Mouse (Mus musculus): Measurements from ENCODE around the gene Ece1. TPM values are rescaled to one million over a fixed set of nuclear protein-coding genes. Genes with fewer than 3 reads are reported as not detected.

The Ece1 gene
- total and polyA plus RNA-seq, 3 experiments: 25.3 to 43.8 TPM; not detected in 1

- no peak for DNase-seq (ENCODE audit: low read depth, low spot score)
- H3K79me2 ChIP-seq (ENCODE audit: control insufficient read depth, insufficient read depth, low read length, poor library complexity): peaks cover 12% of the 10 kb centered on the region; the same call in 1 of the 2 replicates
- TF ChIP-seq USF2 (IDR thresholded peaks at IDR 0.05; ENCODE audit: borderline replicate concordance in 1 of 2, insufficient read depth in 1 of 2, low read depth in 1 of 2, low read length in 2 of 2): no peak
- no peak for TF ChIP-seq E2F4 (IDR thresholded peaks at IDR 0.05; ENCODE audit: borderline replicate concordance, low read depth, low read length)
- TF ChIP-seq USF1 (IDR thresholded peaks at IDR 0.05; ENCODE audit: low read depth, low read length): no peak
- peaks cover 0 to under 1% of the 10 kb centered on the region in 2 experiments; a peak in 1 of 4 replicates for H3K4me1 ChIP-seq (ENCODE audit: control insufficient read depth in 1 of 2, insufficient read depth in 2 of 2, low read length in 2 of 2)
- H3K9ac ChIP-seq (ENCODE audit: control insufficient read depth, low read depth, low read length, poor library complexity, severe bottlenecking): no peak overlapping the region
- H3K4me3 ChIP-seq (ENCODE audit: control insufficient read depth in 1 of 2, insufficient read depth in 1 of 2, low read depth in 2 of 2, low read length in 2 of 2): no peak overlapping the region
- peaks cover 0 to 7% of the 10 kb centered on the region in 2 experiments; a peak in 2 of 4 replicates for H3K36me3 ChIP-seq (ENCODE audit: control insufficient read depth in 1 of 2, insufficient read depth in 2 of 2, low read length in 2 of 2)
- no peaks in the 10 kb centered on the region for H3K27me3 ChIP-seq (ENCODE audit: control insufficient read depth in 1 of 2, insufficient read depth in 2 of 2, low read length in 2 of 2)
- H3K9me3 ChIP-seq (replicated peaks; ENCODE audit: insufficient read depth, low read length): no peaks in the 10 kb centered on the region
- no peak overlapping the region for H3K27ac ChIP-seq (ENCODE audit: control insufficient read depth, low read depth, low read length)
Observed at GRCm38 (mm10) chr4:138009786-138010502, 147.9 kb downstream of the Ece1 start.

GRCm38 (mm10) chr4:138013723-138014479 lies 151.9 kb downstream of the Ece1 start:
- H3K9me3 ChIP-seq (replicated peaks; ENCODE audit: insufficient read depth, low read length): no peaks in the 10 kb centered on the region
- H3K27me3 ChIP-seq (ENCODE audit: control insufficient read depth in 1 of 2, insufficient read depth in 2 of 2, low read length in 2 of 2): no peaks in the 10 kb centered on the region
- no peak overlapping the region for H3K9ac ChIP-seq (ENCODE audit: control insufficient read depth, low read depth, low read length, poor library complexity, severe bottlenecking)
- TF ChIP-seq MEF2A (IDR thresholded peaks at IDR 0.05; ENCODE audit: extremely low read depth, insufficient replicate concordance, low read depth, low read length, poor library complexity, severe bottlenecking) (no peak), RCOR1 (IDR thresholded peaks at IDR 0.05; ENCODE audit: low read depth, low read length) (no peak), ZC3H11A (IDR thresholded peaks at IDR 0.05; ENCODE audit: low read depth, low read length) (no peak), MAZ (IDR thresholded peaks at IDR 0.05; ENCODE audit: low read depth, low read length) (no peak), ZNF384 (IDR thresholded peaks at IDR 0.05; ENCODE audit: low read depth, low read length) (no peak), CHD2 (IDR thresholded peaks at IDR 0.05; ENCODE audit: low read length) (no peak), SMC3 (IDR thresholded peaks at IDR 0.05; ENCODE audit: low read depth, low read length) (no peak), ZMIZ1 (IDR thresholded peaks at IDR 0.05; ENCODE audit: low read depth, low read length) (no peak), RAD21 (IDR thresholded peaks at IDR 0.05; ENCODE audit: low read depth, low read length) (no peak), JUND (IDR thresholded peaks at IDR 0.05; ENCODE audit: low read depth, low read length) (no peak), POLR2AphosphoS5 (IDR thresholded peaks at IDR 0.05; ENCODE audit: borderline replicate concordance, low read depth, low read length) (no peak), ZKSCAN1 (IDR thresholded peaks at IDR 0.05; ENCODE audit: low read depth, low read length) (no peak), HCFC1 (IDR thresholded peaks at IDR 0.05; ENCODE audit: low read depth, low read length) (no peak), POLR2AphosphoS2 (IDR thresholded peaks at IDR 0.05; ENCODE audit: low read length) (no peak), ETS1 (IDR thresholded peaks at IDR 0.05; ENCODE audit: low read depth, low read length) (no peak), KAT2A (conservative IDR thresholded peaks at IDR 0.05; ENCODE audit: low read depth, low read length) (no peak), NELFE (IDR thresholded peaks at IDR 0.05; ENCODE audit: low read depth, low read length) (no peak)
- no peak overlapping the region for H3K4me3 ChIP-seq (ENCODE audit: control insufficient read depth in 1 of 2, insufficient read depth in 1 of 2, low read depth in 2 of 2, low read length in 2 of 2)
- DNase-seq (ENCODE audit: low read depth, low spot score): no peak
- peaks cover 19% of the 10 kb centered on the region; the same call in 1 of the 2 replicates for H3K79me2 ChIP-seq (ENCODE audit: control insufficient read depth, insufficient read depth, low read length, poor library complexity)
- H3K4me1 ChIP-seq (ENCODE audit: control insufficient read depth in 1 of 2, insufficient read depth in 2 of 2, low read length in 2 of 2): peaks cover 8 to 13% of the 10 kb centered on the region in 2 experiments
- no peak overlapping the region for H3K27ac ChIP-seq (ENCODE audit: control insufficient read depth, low read depth, low read length)
- peaks cover 5 to 8% of the 10 kb centered on the region in 2 experiments for H3K36me3 ChIP-seq (ENCODE audit: control insufficient read depth in 1 of 2, insufficient read depth in 2 of 2, low read length in 2 of 2)
